Mouse (Mus musculus) testis, adult 2 months (tissue): ENCODE results near the gene Arhgap30. TPM values are rescaled to one million over a fixed set of nuclear protein-coding genes. Genes with fewer than 3 reads are reported as not detected.
A peak's percentile ranks its signal among the peaks of the same experiment; 100 is the strongest.

ENCODE experiments used
- H3K27ac ChIP-seq: fragments of 200-500 bp; 2 replicates; pipeline ENCODE4 v1.5.1; 2012; ENCODE audit warnings: low read depth, low read length; ENCODE audit not compliant: control insufficient read depth, insufficient read depth
- H3K27me3 ChIP-seq: fragments of 200-500 bp; 2 replicates; pipeline ENCODE4 v1.6.1; 2012; ENCODE audit warnings: mild to moderate bottlenecking, low read length, moderate library complexity; ENCODE audit not compliant: control insufficient read depth, insufficient read depth
- H3K36me3 ChIP-seq: fragments of 200-500 bp; 2 replicates; pipeline ENCODE4 v1.6.1; 2012; ENCODE audit warnings: mild to moderate bottlenecking, low read length; ENCODE audit not compliant: control insufficient read depth, insufficient read depth
- H3K4me1 ChIP-seq: fragments of 200-500 bp; 2 replicates; pipeline ENCODE4 v1.6.1; 2012; ENCODE audit warnings: low read length; ENCODE audit not compliant: control insufficient read depth, insufficient read depth
- H3K4me3 ChIP-seq: fragments of 200-500 bp; 2 replicates; pipeline ENCODE4 v1.5.1; 2012; ENCODE audit warnings: low read depth, mild to moderate bottlenecking, low read length, moderate library complexity, mixed read lengths; ENCODE audit not compliant: control insufficient read depth
- CTCF ChIP-seq: fragments of 200-500 bp; IDR thresholded peaks from 2 replicates; pipeline ENCODE4 v1.5.1; 2012; ENCODE audit warnings: low read depth, mild to moderate bottlenecking, inconsistent platforms, low read length, moderate library complexity; ENCODE audit not compliant: control insufficient read depth, insufficient read depth, insufficient replicate concordance
- POLR2A ChIP-seq: fragments of 200-500 bp; IDR thresholded peaks from 2 replicates; pipeline ENCODE4 v1.6.1; 2012; ENCODE audit warnings: low read depth, mild to moderate bottlenecking, inconsistent platforms, low read length, moderate library complexity; ENCODE audit not compliant: control insufficient read depth
- polyA plus RNA-seq: library from polyadenylated mRNA; depleted of rRNA; stranded (reverse); fragments of >200 nt; gene quantifications from 2 replicates; pipeline ENCODE4 v1.2.3, GENCODE M21; 2012

Gene Arhgap30
- polyA plus RNA-seq, 1 experiment: 11.5 TPM

DNA sequence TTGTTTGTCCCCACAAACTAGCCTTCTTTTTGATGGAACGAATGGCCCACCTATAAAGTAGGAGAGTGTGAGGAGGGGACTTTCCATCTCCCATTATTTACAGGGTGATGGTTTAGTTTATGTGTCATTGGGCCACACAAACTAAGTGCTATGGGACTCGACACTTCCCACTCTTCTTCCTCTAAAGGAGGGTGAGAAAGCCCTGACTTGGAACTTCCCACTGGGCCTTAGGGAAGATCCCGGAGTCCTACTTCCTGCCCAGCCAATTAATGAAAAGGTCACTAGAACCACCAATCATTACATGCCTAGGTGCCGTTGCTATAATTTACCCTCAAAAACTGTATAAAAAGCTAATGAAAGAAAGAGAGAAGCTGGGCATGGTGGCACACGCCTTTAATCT is 43.4 kb downstream of the Arhgap30 start:
- H3K4me1 ChIP-seq: peaks cover 3% of the 10 kb centered on the region
- H3K36me3 ChIP-seq: no peaks in the 10 kb centered on the region
- no peak overlapping the region for H3K27ac ChIP-seq
- TF ChIP-seq CTCF (no peak), POLR2A (no peak)
- H3K27me3 ChIP-seq: no peaks in the 10 kb centered on the region
- H3K4me3 ChIP-seq: no peak overlapping the region

DNA sequence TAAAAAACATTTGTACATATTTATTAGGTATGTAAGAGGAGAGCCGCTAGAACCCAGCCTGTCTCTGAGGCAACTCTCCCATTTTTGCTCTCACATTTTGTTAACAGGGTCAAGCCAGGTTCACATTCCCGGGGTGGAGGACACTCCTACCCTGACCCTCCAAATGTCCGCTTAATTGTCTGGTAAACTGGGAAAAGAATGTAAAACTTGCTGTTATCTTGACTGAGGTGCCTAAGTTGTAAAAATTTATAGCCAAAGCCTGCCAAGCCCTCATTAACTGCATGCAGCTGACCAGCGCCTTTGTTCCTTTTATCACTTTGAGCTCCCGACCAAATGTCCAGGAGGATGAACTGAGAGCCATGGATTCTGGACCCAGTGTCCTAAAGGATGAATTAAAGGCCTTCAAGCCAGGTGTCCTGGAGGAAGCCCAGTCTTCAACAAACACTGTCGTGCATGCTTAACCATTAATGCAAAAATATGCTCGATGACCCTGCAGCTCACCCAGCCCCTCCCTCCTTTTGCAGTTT is 46.6 kb downstream of the Arhgap30 start:
- no peaks in the 10 kb centered on the region for H3K36me3 ChIP-seq
- no peaks in the 10 kb centered on the region for H3K27me3 ChIP-seq
- H3K27ac ChIP-seq: no peak overlapping the region
- no peak for TF ChIP-seq POLR2A
- TF ChIP-seq CTCF: no peak
- H3K4me3 ChIP-seq: no peak overlapping the region
- H3K4me1 ChIP-seq: peaks cover 13% of the 10 kb centered on the region

DNA sequence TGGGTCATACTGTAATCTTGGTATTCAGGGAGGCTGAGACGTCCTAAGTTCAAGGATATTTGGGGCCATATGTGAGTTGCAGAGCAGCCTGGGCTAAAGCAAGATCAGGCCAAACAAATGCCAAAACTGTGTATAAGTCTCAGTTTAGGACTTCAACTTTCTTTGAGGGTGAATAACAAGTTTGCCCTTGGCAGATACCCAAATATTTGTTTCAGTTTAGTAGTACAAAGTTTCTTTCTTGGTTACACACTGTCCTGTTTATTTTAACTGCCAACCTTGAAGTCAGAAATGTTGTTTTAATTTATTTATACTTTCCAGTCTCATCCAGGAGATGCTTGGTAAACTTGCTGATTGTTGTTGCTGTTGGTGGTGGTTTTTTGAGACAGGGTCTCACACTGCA is 47.2 kb downstream of the Arhgap30 start:
- Histone ChIP-seq H3K4me3 (no peak overlapping the region), H3K4me1 (peaks cover 13% of the 10 kb centered on the region), H3K27ac (peak overlapping the region; percentile 39; the same call in 1 of the 2 replicates), H3K27me3 (no peaks in the 10 kb centered on the region), H3K36me3 (no peaks in the 10 kb centered on the region)
- TF ChIP-seq CTCF: no peak

DNA sequence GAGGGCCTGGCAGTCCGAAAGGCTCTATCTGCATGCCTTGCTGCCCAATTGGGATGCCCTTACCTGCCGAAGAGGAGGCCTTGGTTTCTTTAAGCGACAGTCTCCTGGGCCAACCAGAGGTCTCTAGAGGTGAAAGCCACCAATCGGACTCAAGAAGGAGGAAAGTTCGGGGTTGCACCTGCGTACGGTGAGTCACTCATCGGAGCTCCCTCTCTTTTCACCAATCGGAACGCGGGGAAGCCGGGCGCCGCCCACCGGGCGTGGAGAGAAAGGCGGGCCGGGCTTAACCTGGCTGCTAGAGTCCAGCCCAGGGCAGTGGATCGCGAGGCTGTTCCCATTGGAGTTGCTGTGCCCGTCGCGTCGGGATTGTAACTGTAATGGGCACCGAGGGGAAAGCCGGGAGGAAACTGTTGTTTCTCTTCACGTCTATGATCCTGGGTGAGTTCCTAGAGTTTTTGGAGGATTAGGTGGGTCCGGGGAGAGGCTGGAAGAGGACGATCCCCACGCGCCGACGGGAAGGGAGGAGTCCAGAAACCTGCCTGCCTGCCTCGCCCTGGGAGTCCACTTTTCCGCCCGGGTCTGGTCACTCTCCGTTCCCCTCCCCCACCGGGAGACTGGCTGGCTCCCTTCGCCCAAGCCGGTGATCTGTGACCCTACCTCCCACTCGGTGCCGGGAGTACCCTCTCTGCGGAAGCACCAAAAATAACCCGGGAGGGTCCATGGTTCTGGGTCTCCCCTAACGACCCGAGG is 48.7 kb downstream of the Arhgap30 start, which contains the start of gene F11r:
F11r (plus strand) TSS at position 272 of the 750 bp plus-strand sequence.
- Histone ChIP-seq H3K27me3 (no peaks in the 10 kb centered on the region), H3K4me1 (peaks cover 13% of the 10 kb centered on the region), H3K27ac (peak within 1 kb of the TSS; percentile 78), H3K36me3 (no peaks in the 10 kb centered on the region), H3K4me3 (peak within 1 kb of the TSS; percentile 91)
- TF ChIP-seq CTCF: no peak
- peak; percentile 89 for TF ChIP-seq POLR2A

DNA sequence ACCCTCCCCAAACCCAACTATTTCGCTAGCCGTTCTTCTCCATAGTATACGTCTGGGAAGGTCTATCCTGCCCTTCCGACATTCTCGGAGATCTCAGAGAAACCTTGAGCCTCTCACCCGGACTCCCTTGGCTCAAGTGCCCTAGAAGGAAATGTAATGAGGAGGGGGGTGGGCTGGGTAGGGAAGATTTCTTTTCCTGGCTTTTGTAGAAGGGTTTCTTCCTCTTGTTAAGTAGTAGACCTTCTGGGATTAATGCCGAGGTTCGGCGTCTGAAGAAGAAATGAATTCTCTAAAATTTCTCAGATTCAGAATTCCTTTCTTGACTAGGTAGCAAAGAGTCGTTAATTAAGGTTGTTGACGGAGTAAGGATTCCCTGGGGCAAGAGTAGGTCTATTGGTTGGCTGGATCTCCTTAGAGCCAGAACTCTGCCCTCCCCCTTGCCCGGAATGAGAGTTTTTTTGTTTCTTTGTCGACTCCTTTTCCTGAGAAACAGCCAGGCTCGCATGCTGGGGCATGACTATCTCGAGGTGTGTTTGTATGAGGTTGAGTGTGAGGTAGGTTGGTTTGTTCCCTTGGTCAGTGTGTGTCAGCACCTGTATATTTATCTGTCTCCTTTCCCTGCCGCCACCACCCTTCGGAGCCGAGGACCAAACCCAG is 49.4 kb downstream of the Arhgap30 start:
- TF ChIP-seq CTCF: no peak
- TF ChIP-seq POLR2A: no peak
- Histone ChIP-seq H3K36me3 (no peaks in the 10 kb centered on the region), H3K4me3 (peak overlapping the region; percentile 91), H3K4me1 (peaks cover 13% of the 10 kb centered on the region), H3K27ac (peak overlapping the region; percentile 78), H3K27me3 (no peaks in the 10 kb centered on the region)

DNA sequence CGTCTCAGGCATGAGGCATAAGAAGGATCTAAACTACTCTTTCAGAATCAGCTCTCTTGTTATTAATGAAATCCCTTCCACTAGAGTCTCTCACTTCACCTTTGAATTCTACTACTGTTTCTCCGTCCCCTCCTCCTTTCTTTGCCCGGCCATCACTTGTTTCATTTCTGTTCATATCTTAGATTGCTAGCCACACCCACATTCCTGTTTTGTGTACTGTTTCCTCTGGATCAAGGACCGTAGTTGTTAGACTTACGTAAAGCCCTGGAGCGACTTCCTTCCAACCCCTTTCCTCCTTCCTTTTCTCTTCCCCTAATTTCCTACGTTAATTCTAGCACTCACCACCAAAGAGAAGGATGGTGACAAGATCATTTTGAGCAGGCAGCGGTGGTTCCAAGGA is 50.3 kb downstream of the Arhgap30 start:
- Histone ChIP-seq H3K27ac (peak overlapping the region; percentile 8; the same call in 1 of the 2 replicates), H3K4me1 (peaks cover 13% of the 10 kb centered on the region), H3K36me3 (no peaks in the 10 kb centered on the region), H3K27me3 (no peaks in the 10 kb centered on the region), H3K4me3 (peak overlapping the region; percentile 31)
- TF ChIP-seq POLR2A (no peak), CTCF (no peak)

DNA sequence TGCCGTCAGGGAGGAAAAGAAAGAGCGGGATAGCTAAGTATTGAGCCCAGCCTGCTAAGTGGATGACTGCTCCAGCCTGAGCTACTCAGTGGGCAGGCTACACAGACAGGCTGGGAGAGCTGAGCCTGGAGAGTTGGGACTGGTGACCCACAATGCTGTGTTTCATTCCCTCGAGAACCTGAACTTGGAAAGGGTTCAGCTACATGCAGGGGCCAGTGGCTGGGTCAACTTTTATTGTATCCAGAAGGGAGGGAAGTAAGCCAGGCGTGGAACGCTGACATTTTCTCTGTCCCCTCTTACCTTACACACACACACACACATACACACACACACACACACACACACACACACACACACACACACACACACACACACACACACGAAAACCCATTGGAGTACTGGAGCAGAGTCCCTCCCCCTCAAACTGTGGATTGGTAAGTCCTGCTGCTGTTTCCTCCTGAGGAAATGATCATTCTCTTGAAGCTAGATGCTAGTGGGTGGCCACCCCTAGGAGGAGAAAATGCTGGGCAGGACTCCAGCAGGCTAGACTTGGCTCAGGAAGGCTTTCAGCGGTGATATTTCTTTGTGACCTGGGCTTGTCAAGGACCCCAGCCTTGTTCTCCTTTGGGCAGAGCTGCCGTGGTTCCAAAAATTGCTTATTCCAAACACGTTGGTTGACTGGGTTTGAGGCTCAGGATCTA is 51.4 kb downstream of the Arhgap30 start:
- Histone ChIP-seq H3K4me3 (no peak overlapping the region; the same call in 1 of the 2 replicates), H3K27ac (peak overlapping the region; percentile 31; the same call in 1 of the 2 replicates), H3K36me3 (no peaks in the 10 kb centered on the region), H3K27me3 (no peaks in the 10 kb centered on the region), H3K4me1 (peaks cover 13% of the 10 kb centered on the region)
- no peak for TF ChIP-seq POLR2A
- no peak for TF ChIP-seq CTCF
